Mouse (Mus musculus) erythroblast, embryonic 14.5 days (primary cell): ENCODE measurements around the gene 2210407C18Rik.

Experiments
- GATA1 ChIP-seq: IDR thresholded peaks from 2 replicates; pipeline ENCODE4 v1.6.1; 2012; ENCODE audit warnings: low read length, inconsistent platforms, mixed read lengths
- TAL1 ChIP-seq: IDR thresholded peaks from 3 replicates; pipeline ENCODE4 v1.6.1; 2012; ENCODE audit warnings: low read length, inconsistent platforms, mixed read lengths

DNA sequence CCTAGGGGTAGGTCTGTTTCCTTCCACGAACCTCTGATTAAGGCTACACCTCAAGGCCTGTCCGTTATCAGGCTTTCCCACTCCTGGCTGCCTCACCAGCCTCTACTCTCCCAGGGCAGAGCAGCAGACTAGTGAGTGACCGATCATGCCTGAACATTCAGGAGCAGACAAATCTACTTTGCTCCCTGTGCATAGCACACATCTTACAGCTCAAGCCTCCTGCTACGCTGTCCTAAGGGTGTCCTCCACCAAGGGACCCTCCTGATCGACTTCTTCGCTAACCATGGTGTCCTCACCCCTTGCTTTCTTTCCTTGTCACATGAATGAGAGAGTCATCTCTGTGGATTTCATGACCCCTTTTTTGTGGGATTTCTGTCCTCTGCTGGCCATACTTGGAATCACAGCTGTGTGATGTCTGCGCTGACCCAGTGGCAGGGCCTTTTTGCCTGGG is 28.0 kb downstream of the 2210407C18Rik start:
- TF ChIP-seq GATA1 (no peak), TAL1 (0 out of 3 replicates have a peak, but pooled peaks have one; percentile 32)
